Mouse (Mus musculus) telencephalon, adult 2 months (tissue): ENCODE data around the gene Stac3.
A peak's percentile ranks its signal among the peaks of the same experiment; 100 is the strongest.

Source experiments
- DNase-seq: peaks from one replicate; pipeline ENCODE4 v3.0.0-alpha.2; 2011; ENCODE audit warnings: low read depth, low spot score

Gene Stac3

GRCm38 (mm10) chr10:127509051-127509836, 7.8 kb downstream of the Stac3 start:
- no peak for DNase-seq

- no peak for DNase-seq
Measured at GRCm38 (mm10) chr10:127509837-127510701, 8.6 kb downstream of the Stac3 start.

GRCm38 (mm10) chr10:127510895-127511617, 9.6 kb downstream of the Stac3 start:
- no peak for DNase-seq

GRCm38 (mm10) chr10:127511634-127512306, 10.3 kb downstream of the Stac3 start:
- DNase-seq: peak; percentile 91

DNA sequence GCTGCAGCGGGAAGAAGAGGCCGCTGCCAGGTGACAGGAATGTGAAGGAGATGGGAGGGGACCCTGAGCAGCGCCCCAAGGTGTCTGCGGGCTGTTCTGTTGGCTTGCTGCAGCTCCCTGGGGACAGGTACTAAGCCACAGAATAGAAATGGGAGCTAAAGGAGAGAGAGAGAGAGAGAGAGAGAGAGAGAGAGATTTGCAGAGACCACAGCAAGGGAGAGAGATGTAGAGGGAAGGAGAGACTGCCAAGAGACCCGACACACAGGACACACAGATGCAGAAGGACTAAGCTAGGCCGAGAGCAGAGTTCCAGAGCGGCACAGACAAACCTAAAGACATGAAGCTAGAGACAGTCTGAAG, 10.8 kb downstream of the Stac3 start:
- DNase-seq: no peak

GRCm38 (mm10) chr10:127512813-127513212, 11.3 kb downstream of the Stac3 start:
- DNase-seq: peak; percentile 81

DNA sequence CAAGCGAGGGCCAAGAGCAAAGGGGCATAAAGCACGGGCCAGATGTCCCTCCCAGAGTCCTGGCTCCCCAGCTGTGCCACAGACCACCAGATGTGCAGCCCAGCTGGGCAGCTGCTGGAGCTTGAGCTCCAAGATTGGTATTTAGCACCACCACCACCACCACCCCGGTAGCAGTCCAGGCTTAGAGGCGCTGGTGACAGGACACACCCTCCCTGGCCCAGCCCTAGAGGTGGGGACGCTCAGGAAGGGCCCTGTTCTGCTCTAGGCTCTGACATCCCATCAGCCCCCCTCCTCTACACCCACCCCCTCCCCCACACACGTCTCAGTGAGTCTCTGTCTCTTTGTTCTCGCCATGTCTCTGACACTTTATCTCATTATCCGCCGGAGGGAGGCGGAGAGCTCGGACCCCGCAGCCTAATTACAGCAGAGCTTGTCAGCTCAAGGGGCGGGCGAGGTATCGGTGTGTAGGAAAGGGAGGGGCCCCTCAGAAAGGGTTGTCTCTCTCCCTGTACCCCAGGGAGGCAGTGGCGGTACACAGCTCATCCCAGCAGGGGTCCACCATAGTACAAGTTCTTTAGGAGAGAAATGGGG, 12.1 kb downstream of the Stac3 start:
- DNase-seq: no peak

GRCm38 (mm10) chr10:127514111-127514698, 12.7 kb downstream of the Stac3 start:
- DNase-seq: no peak

GRCm38 (mm10) chr10:127514764-127515163, 13.3 kb downstream of the Stac3 start, which contains the start of gene Ndufa4l2:
TSS of gene Ndufa4l2 (plus strand) at chr10:127514967.
- no peak for DNase-seq

GRCm38 (mm10) chr10:127515271-127515982, 13.9 kb downstream of the Stac3 start:
- no peak for DNase-seq

DNA sequence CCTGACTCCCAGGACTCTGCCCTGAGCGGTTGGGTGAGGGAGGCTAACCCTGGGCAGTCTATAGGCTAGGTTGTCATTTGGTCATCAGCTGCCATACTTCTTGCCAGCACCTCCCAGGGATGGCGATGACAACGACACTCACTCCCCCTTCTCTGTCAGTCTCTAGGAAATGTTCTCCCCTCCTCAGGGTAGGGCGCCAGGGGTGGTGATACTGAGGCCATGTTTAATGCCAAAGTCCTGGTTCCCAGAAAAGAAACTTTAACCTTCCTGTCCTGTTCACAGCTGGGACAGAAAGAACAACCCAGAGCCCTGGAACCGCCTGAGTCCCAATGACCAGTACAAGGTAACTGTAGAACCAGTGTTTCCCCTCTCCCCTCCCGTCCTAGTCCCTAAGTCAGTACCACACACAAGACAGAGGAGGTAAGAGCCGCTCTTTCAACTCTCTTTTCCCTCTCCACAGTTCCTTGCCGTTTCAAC, 14.5 kb downstream of the Stac3 start:
- no peak for DNase-seq

- no peak for DNase-seq
Measured at GRCm38 (mm10) chr10:127516576-127517260, 15.2 kb downstream of the Stac3 start.

DNA sequence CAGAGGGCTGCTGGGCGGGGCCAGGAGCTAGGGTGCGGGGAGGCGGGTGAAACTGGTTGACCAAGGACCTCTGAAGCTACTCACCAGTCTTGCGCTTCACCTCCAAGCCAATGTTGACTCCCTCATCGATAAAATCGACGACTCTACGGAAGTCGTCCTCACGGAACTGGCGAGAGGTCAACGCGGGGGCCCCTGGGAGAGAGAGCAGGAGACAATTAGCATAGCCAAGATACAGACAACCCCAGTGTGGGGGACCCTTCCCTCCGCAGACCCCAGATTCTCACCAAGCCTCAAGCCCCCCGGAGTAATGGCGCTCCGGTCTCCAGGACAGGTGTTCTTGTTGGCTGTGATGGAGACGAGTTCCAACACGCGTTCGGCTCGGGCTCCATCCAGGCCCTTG, 16.5 kb downstream of the Stac3 start:
- DNase-seq: no peak

DNA sequence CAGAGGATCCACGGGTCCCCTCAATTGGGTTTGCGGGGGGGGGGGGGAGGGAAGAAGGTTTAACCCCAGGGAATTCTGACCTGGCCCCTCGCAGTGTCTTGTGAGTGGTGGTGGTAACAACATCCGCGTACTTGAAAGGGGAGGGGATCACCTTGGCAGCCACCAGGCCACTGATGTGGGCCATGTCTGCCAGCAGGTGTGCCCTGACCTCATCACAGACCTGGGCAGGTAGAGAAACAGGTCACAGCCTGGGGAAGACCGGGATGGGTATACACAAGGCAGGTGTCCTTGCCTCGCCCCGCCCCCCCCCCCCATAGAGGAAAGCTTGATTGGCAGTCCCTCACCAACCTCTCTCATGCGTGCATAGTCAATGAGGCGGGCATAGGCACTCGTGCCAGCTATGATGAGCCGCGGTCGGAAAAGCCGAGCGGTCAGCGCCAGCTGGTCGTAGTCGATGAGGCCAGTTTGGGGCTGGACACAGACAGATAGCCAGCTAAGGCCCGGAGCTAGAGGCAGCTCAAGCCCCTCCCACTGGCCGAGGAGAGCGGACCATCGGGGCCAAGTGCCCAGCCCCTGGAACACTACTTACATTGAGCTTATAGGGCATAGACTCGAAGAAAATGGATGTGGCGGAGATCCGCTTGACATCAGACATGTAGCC, 17.7 kb downstream of the Stac3 start:
- DNase-seq: no peak

DNA sequence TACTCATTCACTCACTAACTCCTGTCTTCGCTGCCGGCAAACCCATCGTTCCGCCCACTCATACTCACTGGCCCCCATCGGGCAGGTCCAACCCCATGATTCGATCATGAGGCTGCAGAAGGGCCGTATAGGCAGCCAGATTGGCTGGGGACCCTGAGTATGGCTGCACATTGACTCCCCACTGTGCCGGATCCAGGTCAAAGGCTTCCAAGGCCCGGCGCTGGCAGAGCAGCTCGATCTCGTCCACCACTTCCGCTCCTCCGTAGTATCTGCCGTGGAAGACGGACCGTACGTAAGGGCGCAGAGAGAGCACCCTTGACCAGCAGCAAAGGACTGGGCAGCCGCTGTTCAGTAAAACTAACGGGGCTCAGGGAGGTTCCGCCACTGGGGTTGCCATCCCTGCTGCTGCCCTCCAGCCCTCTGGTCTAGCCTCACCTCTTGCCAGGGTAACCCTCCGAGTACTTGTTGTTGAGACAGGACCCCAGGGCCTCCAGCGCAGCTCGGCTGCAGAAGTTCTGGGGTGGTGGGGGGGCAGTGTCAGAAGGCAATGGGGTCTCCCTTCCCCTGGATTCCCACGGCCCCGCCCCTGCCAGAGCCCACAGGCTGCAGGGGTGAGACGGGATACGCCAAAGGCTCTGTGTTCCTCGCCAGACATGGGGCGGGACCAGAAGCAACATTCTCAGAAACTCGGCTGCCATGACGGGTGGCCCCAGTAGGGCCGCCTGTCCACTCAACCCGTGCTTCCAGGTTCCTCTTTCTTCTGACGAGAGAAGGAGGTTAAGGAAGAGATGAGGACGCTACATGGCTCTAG, 18.6 kb downstream of the Stac3 start:
- DNase-seq: no peak

GRCm38 (mm10) chr10:127520714-127521357, 19.4 kb downstream of the Stac3 start:
- DNase-seq: no peak

GRCm38 (mm10) chr10:127521611-127522080, 20.2 kb downstream of the Stac3 start:
- no peak for DNase-seq
